Mouse (Mus musculus) C2C12 (cell line): ENCODE data around the gene Pitpnm3.

Source experiments
- CEBPB ChIP-seq: IDR thresholded peaks from one replicate; pipeline ENCODE4 v1.6.1; 2011; ENCODE audit warnings: low read depth, mild to moderate bottlenecking, control low read depth, moderate library complexity
- CTCF ChIP-seq: IDR thresholded peaks from one replicate; pipeline ENCODE4 v1.5.1; 2011; ENCODE audit not compliant: control insufficient read depth, insufficient read depth, insufficient read length
- FOSL1 ChIP-seq: IDR thresholded peaks from one replicate; pipeline ENCODE4 v1.8.0; 2011; ENCODE audit warnings: mild to moderate bottlenecking, low read length; ENCODE audit not compliant: poor library complexity, insufficient read depth, severe bottlenecking
- MAX ChIP-seq: IDR thresholded peaks from one replicate; pipeline ENCODE4 v1.6.1; 2011; ENCODE audit warnings: mild to moderate bottlenecking, control low read depth
- MYOD1 ChIP-seq: IDR thresholded peaks from one replicate; pipeline ENCODE4 v1.6.1; 2011; ENCODE audit warnings: low read depth; ENCODE audit not compliant: control insufficient read depth, insufficient read length
- USF1 ChIP-seq: IDR thresholded peaks from one replicate; pipeline ENCODE4 v1.6.1; 2011; ENCODE audit warnings: low read depth, mild to moderate bottlenecking, control low read depth, moderate library complexity

GRCm38 (mm10) chr11:72078056-72078455 is 57.5 kb downstream of the Pitpnm3 start:
- no peak for TF ChIP-seq USF1
- TF ChIP-seq CTCF, result no peak
- TF ChIP-seq FOSL1, result no peak
- no peak for TF ChIP-seq MAX
- no peak for TF ChIP-seq MYOD1
- TF ChIP-seq CEBPB, result no peak
